Mouse (Mus musculus) hematopoietic stem cell, adult 5-6 weeks (primary cell): ENCODE results near the gene Usp6nl. TPM values are rescaled to one million over a fixed set of nuclear protein-coding genes. Genes with fewer than 3 reads are reported as not detected.

ENCODE experiments used
- ATAC-seq, 2 experiments: fragments of 125-278 bp in 1 of 2; replicated peaks in 1 of 2; 2 replicates each; pipeline ENCODE4 v1.8.0; 2016 to 2017; ENCODE audit warnings: inconsistent platforms in 2 of 2, mild to moderate bottlenecking in 2 of 2, moderate number of reproducible peaks in 2 of 2, low read depth in 1 of 2, moderate TSS enrichment in 1 of 2; ENCODE audit not compliant: low FRiP score in 2 of 2, poor library complexity in 2 of 2, severe bottlenecking in 2 of 2, insufficient read depth in 1 of 2, low TSS enrichment in 1 of 2
- total RNA-seq: library from RNA; stranded (forward); fragments of 172-1452, 232-1000 nt; gene quantifications from 2 replicates; pipeline ENCODE4 v1.2.3, GENCODE M21; 2017

The Usp6nl gene
- total RNA-seq, 1 experiment from 2014 or later = 34.9 TPM

DNA sequence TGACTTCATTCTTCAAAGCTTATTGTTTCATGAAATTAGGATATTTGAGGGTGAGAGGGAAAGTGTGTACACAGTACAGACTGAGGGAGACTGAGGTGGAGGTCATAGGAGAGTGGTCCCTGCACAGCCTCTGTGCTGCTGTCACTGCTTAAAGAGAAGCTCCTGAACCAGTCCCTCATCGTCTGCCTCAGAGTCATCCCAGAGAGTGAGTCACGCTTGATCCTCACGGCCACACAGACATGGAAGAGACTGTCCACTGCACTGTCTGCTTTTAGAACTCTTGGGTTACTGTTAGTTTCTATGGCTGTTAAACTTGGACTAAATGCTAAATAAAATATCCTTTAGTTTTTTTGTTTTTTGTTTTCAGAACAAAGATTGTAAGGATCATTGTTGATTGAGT lies 3.2 kb downstream of the Usp6nl start:
- ATAC-seq = no peak

DNA sequence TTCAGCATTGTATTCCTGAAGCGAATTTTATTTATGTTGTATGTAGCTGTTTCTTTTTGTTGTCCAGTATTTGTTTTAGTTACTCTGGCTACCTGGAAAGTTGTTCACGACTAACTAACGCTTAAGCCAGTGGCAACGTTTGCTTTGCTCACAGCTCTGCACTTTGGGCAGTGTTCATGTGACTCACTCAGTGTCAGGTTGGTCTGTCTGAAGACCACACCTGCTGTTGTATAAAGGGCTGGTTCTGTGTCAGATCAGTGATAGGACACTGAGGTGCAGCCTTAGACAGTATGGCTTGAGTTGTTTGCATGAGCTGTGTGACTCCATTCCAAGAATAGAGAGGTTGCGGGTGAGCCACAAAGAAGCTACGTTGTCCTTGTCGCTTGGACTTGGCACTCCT lies 6.5 kb downstream of the Usp6nl start:
- ATAC-seq = no peak

- ATAC-seq = peak; percentile 21 to 25; a peak in 1 of 4 replicates
Observed at GRCm38 (mm10) chr2:6330756-6331155, 8.3 kb downstream of the Usp6nl start.

GRCm38 (mm10) chr2:6331324-6332137 lies 9.1 kb downstream of the Usp6nl start:
- ATAC-seq = no peak

GRCm38 (mm10) chr2:6333570-6333969 lies 11.1 kb downstream of the Usp6nl start:
- ATAC-seq = no peak

- no peak for ATAC-seq
Observed at GRCm38 (mm10) chr2:6334011-6334410, 11.5 kb downstream of the Usp6nl start.

DNA sequence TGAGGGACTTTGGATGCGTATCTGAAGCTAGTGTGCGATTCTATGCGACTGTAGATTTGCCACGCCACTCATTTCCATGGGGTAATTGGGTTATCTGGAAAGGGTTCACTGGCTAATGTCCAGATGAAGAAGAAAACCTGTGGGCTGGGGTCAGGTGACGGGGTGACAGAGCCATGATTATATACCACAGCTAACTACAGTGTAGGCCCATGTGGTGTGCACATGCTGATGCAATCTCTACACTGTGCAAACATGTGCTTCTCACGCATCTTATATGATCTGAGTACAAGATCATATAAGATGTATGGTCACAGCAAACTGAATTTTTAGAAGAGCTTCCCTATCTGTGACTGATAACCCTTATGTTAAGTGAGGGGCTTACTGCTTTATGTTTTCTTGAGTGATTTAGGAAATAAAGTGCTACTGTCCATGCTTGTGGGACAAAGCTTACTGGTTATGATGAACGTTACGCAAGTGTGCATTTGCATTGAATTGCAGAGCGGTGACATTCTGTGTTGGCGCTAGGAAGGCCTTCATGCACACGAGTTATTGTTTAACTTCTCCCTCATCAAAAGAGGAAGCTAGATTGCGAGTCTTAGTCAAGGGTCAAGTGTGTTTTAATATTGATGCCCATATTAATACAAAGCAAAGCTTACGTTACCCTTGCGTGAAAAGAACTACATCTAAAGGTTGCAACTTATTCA lies 12.7 kb downstream of the Usp6nl start:
- ATAC-seq = peak in 1 of 2 experiments; percentile 16; a peak in 1 of 4 replicates

GRCm38 (mm10) chr2:6336013-6336412 lies 13.5 kb downstream of the Usp6nl start:
- no peak for ATAC-seq

- no peak for ATAC-seq
Observed at GRCm38 (mm10) chr2:6336649-6337048, 14.2 kb downstream of the Usp6nl start.

- ATAC-seq = 0 out of 4 replicates have a peak, but pooled peaks have one; percentile 40 to 41
Observed at GRCm38 (mm10) chr2:6337436-6337835, 15.0 kb downstream of the Usp6nl start.

DNA sequence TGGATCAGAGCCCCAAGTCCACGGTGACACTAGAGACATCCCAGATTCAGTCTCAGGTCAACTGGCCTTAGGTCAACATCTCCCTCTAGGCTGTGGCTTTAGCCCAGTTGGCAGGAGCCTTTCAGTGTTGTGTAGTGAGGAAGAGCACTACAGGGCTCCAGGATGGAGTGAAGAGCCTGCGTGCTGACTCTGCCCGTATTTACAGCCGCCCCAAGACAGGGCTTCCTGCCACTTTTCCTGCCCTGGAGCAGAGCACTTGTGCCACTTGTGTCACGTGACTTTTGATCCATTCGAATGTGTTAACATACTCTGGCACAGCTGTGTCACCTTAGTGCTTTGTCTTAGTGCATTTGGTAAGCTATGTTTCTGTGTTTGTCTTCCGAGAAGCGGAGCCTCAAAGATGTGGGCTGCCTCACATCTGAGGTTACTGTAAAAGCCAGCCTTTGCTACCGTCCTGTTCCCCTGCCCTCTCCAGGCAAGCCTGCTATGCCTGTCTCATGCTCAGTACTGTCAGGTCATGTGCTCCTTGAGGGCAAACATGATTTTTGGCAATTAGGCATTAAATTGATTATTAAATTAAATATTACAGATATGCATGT lies 15.7 kb downstream of the Usp6nl start:
- ATAC-seq = peak; percentile 48 to 62

- ATAC-seq = peak in 1 of 2 experiments; percentile 2; a peak in 1 of 4 replicates
Observed at GRCm38 (mm10) chr2:6340439-6340838, 18.0 kb downstream of the Usp6nl start.

DNA sequence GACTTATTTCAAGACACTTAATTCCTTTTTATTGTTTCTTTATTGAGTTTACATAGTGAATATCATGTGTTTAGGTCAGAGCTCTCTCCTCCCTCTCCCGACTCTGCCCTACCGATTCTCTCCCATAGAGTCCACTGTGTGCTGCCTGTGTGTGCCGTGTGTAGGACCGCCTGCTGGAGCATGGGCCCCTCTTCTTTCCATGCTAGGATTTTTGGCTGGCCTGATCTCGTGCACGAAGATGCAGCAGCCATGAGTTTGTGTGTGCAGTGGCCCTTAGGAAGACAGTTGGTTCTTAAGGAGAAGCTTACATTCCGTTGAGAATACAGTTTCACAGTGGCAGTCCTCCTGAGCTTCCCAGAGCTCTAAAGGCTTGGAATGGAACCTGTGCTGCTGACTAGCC lies 19.0 kb downstream of the Usp6nl start:
- no peak for ATAC-seq

DNA sequence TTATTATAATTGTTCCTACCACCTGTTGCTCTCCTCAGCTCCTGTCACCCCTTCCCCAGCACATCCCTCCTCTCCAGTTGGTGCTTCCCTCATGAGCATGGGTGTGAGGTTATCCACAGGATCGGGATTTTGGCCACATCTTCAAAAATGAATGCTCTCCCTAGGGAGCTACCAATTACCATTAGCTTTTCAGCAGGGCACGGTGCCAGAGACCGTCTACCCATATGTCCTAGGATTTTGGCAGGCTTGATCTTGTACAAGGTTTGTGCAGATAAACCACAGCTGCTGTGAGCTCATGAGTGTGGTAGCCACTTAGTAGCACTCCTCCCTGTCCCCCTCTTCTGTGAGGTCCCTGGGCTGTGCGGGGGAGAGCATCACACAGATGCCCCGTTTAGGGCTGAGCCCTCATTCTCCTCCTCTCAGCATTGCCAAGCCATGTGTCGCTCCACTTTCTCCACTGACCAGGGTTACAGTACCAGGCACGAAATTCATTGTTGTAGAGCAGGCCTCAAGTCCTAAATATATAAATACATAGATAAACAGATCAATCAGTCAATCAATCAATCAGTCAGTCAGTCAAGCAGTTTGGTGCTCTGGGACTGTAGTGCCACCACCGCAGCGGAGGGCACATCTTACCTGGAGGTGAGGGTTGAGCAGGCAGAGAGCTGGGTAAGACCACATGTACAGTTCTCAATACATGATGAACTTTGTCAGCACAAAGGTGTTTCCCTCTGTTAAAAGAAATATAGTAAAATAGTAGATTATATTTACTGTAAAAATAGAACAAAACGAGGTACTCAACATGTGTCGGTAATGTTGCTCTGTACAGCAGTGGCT lies 27.0 kb downstream of the Usp6nl start:
- 0 out of 4 replicates have a peak, but pooled peaks of 1 of the 2 experiments have one; percentile 17 for ATAC-seq

GRCm38 (mm10) chr2:6350164-6350563 lies 27.7 kb downstream of the Usp6nl start:
- peak in 1 of 2 experiments; percentile 47; a peak in 1 of 4 replicates for ATAC-seq

DNA sequence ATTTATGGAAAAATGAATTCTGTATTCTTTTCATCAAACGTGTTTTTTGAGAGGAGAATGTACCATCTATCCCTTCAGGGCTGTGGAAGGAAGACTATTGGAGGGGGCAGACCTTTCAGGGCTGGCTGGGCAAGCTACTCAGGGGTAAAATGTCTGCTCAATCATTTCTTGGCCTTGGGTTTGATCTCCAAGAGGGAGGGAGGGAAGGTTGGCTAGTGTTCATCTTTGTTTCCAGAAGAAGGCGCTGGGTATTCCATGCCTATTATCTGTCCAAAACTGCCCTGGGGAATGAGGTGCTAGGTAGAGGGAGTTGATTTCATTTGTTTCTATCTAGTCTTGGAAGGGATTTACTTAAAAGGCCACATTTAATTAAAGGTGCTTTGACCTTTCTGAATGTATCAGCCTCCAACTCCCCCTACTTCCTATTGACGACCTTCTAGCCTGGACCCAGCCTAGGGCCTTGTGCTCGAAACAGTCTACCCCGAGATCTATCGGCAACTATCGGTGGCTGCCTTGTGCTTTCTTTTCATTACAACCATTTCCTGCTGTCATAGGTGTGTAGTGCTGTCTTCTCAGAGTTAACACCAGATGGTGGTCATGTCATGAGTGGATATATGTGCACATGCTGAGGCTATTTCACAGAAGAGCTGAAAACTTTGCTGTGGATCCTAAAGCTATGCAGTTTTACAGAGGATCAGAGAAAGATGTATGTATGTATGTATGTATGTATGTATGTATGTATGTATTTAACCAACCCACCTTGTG lies 28.6 kb downstream of the Usp6nl start:
- ATAC-seq = no peak
